Mouse (Mus musculus) myocyte (in vitro differentiated cells): ENCODE measurements around the gene Cntfr. TPM values are rescaled to one million over a fixed set of nuclear protein-coding genes. Genes with fewer than 3 reads are reported as not detected.

Source experiments
- H3K27me3 ChIP-seq: one replicate; pipeline ENCODE4 v1.6.1; 2011; ENCODE audit not compliant: control insufficient read depth, insufficient read depth, insufficient read length
- H3K36me3 ChIP-seq: one replicate; pipeline ENCODE4 v1.6.1; 2011; ENCODE audit not compliant: control insufficient read depth, insufficient read depth
- H3K4me2 ChIP-seq: one replicate; pipeline ENCODE4 v1.6.1; 2011; ENCODE audit warnings: low read depth, control low read depth
- H3K4me3 ChIP-seq: one replicate; pipeline ENCODE4 v1.5.1; 2011; ENCODE audit warnings: mild to moderate bottlenecking, control low read depth, moderate library complexity
- H3K79me2 ChIP-seq: one replicate; pipeline ENCODE4 v1.6.1; 2011; ENCODE audit not compliant: control insufficient read depth, insufficient read depth
- H3ac ChIP-seq: one replicate; pipeline ENCODE4 v1.6.1; 2011; ENCODE audit not compliant: control insufficient read depth, insufficient read length
- CEBPB ChIP-seq: IDR thresholded peaks from 2 replicates; pipeline ENCODE4 v1.6.1; 2011; ENCODE audit warnings: mild to moderate bottlenecking, moderate library complexity; ENCODE audit not compliant: poor library complexity, insufficient read depth, severe bottlenecking
- E2F4 ChIP-seq: IDR thresholded peaks from one replicate; pipeline ENCODE4 v1.6.1; 2011; ENCODE audit warnings: mild to moderate bottlenecking, control low read depth, moderate library complexity; ENCODE audit not compliant: insufficient read depth
- MAX ChIP-seq: IDR thresholded peaks from one replicate; pipeline ENCODE4 v1.6.1; 2011; ENCODE audit warnings: low read depth, mild to moderate bottlenecking, control low read depth
- MYOD1 ChIP-seq, 3 experiments: IDR thresholded peaks; one replicate each; pipeline ENCODE4 v1.6.1; 2011; ENCODE audit warnings: control low read depth in 2 of 3, low read depth in 2 of 3, mild to moderate bottlenecking in 2 of 3, moderate library complexity in 1 of 3; ENCODE audit not compliant: insufficient read length in 2 of 3, control insufficient read depth in 1 of 3
- MYOG ChIP-seq, 3 experiments: IDR thresholded peaks; one replicate each; pipeline ENCODE4 v1.6.1; 2011; ENCODE audit warnings: control low read depth in 2 of 3, low read depth in 2 of 3, mild to moderate bottlenecking in 2 of 3; ENCODE audit not compliant: insufficient read length in 2 of 3, control insufficient read depth in 1 of 3, insufficient read depth in 1 of 3
- POLR2A ChIP-seq: IDR thresholded peaks from one replicate; pipeline ENCODE4 v1.6.1; 2011; ENCODE audit warnings: low read depth, mild to moderate bottlenecking, control low read depth, moderate library complexity; ENCODE audit not compliant: insufficient read length
- POLR2AphosphoS2 ChIP-seq: IDR thresholded peaks from one replicate; pipeline ENCODE4 v1.6.1; 2011; ENCODE audit warnings: low read depth, control low read depth; ENCODE audit not compliant: insufficient read length
- REST ChIP-seq: IDR thresholded peaks from one replicate; pipeline ENCODE4 v1.6.1; 2011; ENCODE audit warnings: mild to moderate bottlenecking, control low read depth, moderate library complexity; ENCODE audit not compliant: insufficient read depth, insufficient read length
- SRF ChIP-seq: IDR thresholded peaks from one replicate; pipeline ENCODE4 v1.6.1; 2011; ENCODE audit warnings: low read depth; ENCODE audit not compliant: control insufficient read depth, insufficient read length
- TCF12 ChIP-seq: IDR thresholded peaks from one replicate; pipeline ENCODE4 v1.6.1; 2011; ENCODE audit warnings: mild to moderate bottlenecking, control low read depth; ENCODE audit not compliant: poor library complexity, insufficient read depth, severe bottlenecking
- TCF3 ChIP-seq: IDR thresholded peaks from one replicate; pipeline ENCODE4 v1.6.1; 2011; ENCODE audit warnings: low read depth, control low read depth; ENCODE audit not compliant: insufficient read length
- USF1 ChIP-seq: IDR thresholded peaks from one replicate; pipeline ENCODE4 v1.6.1; 2011; ENCODE audit warnings: low read depth, mild to moderate bottlenecking, control low read depth, moderate library complexity
- polyA plus RNA-seq: library from polyadenylated mRNA; unstranded; fragments of >200 nt; fragmentation: generic; extraction: Trizol; gene quantifications from one replicate; pipeline ENCODE4 v1.2.1, GENCODE M21; 2012; ENCODE audit warnings: missing spikeins

Gene Cntfr
- polyA plus RNA-seq, 1 experiment, result 0.06 TPM

DNA sequence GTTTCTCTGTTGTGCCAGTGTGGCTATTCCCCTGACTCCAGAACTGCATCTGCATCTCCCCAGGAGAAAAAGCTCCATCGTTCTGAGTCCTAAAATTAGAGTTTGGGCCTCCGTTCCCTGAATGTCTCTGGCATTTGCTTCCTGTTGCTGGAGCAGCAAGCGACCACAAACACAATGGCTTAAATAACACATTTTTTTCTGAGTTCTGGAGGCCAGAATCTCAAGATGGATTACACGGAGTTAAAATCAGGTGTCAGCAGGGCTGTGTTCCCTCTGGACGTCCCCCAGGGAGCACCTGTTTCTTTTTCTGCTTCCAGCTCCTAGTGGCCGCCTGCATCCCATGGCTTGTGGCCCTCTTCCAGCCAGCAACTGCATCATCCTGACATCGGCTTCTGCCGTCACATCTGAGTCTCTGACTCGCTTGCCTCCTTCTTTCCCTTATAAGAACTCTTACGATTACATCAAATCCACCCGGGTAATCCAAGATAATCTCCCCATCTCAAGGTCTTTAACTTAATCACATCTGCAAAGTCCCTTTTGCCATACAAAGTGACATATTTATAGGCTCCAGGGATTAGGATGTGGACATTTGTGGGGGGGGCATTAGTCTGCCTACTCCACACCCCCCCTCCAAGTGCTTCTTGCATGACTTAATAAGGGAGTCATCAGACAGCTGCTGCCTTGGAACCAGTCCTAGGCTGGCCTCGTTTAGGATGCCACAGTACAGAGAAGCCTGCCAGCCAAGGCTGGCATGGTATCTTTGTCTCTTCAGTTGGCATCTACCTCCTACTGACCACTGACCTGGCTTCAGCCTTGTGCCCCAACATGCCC is 77.8 kb downstream of the Cntfr start:
- no peaks in the 10 kb centered on the region for H3K27me3 ChIP-seq

DNA sequence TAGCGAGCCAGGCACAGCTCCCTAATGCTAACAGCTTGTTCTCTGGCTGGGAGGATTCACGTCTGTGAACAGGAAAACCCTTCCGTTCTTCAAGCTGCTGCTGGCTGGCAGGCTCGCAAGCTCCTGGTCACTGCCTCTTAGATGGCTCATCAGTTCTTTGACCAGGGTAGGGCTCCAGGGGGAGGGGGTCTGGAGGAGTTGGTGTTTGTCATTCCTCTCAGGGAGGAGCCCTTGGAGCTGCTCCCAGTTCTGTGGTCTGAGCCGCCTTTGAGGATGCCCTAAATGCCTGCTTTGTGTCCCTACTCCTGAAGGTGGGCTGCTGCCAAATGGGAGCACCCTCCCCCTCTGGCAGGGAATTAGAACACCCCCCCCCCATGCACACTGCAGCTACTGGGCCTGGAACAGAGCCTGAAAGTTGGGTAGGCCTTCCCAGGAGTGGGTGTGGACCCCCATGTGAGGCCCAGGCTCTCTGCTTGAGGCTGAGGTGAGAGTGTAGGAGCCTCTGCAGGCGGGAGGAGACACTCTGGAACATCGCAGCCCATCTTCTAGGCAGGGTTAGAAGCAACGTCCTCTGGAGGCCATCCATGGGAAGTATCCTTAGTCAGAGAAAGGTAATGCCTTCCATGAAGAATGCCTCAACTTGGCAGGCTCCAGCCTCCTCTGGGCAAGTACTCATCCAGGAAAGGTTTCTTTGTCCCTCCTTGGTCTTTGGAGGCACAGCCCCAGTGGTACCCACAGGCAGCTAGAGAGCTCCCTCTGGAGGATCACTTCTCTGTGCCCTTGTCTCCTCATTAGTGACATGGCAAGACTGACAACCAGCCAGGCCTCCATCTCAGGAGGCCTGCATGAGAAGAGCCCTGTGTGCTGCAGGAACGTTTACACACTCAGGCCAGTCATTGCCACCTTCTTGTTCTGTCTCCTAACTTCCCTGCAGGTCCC is 81.0 kb downstream of the Cntfr start:
- H3K27me3 ChIP-seq, result no peaks in the 10 kb centered on the region
- H3K4me3 ChIP-seq, result no peak overlapping the region
- no peaks in the 10 kb centered on the region for H3K79me2 ChIP-seq
- no peaks in the 10 kb centered on the region for H3K36me3 ChIP-seq
- H3ac ChIP-seq, result no peak overlapping the region
- no peak overlapping the region for H3K4me2 ChIP-seq
- TF ChIP-seq POLR2AphosphoS2 (no peak), TCF12 (no peak), REST (no peak), MAX (no peak), SRF (no peak), TCF3 (no peak), POLR2A (no peak), E2F4 (no peak), MYOD1 (IDR thresholded peaks at IDR 0.05; ENCODE audit: control insufficient read depth in 1 of 3, insufficient read length in 2 of 3, low read depth in 2 of 3) (no peak), CEBPB (no peak), MYOG (IDR thresholded peaks at IDR 0.05; ENCODE audit: control insufficient read depth in 1 of 3, insufficient read depth in 1 of 3, insufficient read length in 2 of 3, low read depth in 2 of 3) (no peak), USF1 (no peak)

More for the DNA sequence above, 77.8 kb downstream of the Cntfr start:
- Histone ChIP-seq H3ac (no peak overlapping the region), H3K79me2 (no peaks in the 10 kb centered on the region), H3K4me3 (no peak overlapping the region), H3K4me2 (peak overlapping the region; percentile 27), H3K36me3 (no peaks in the 10 kb centered on the region)
- TF ChIP-seq E2F4, result no peak
- TF ChIP-seq TCF12, result peak; percentile 65
- TF ChIP-seq MYOD1 (IDR thresholded peaks at IDR 0.05; ENCODE audit: control insufficient read depth in 1 of 3, insufficient read length in 2 of 3, low read depth in 2 of 3), result peak; percentile 28 to 81 (median 70)
- peak; percentile 81 for TF ChIP-seq SRF
- TF ChIP-seq MAX, result no peak
- peak; percentile 20 to 75 (median 72) for TF ChIP-seq MYOG (IDR thresholded peaks at IDR 0.05; ENCODE audit: control insufficient read depth in 1 of 3, insufficient read depth in 1 of 3, insufficient read length in 2 of 3, low read depth in 2 of 3)

DNA sequence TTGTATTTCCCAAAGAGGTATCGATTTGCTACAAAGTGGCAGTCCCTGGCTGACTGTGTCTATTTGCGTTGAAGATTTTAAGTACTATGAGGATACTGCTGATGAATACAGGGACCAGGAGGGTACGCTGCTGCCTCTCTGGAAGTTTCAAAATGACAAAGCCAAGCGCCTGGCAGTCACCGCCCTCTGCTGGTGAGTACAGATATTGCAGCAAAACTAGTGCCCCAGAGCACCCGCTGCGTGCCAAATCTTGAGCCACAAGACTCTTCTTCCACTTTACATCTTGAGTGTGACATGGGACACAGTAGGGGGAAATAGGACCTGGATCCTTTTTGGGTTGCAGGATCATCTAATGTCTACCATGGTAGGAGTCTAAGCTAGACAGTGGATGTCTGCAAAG is 82.7 kb downstream of the Cntfr start:
- Histone ChIP-seq H3K79me2 (no peaks in the 10 kb centered on the region), H3K27me3 (no peaks in the 10 kb centered on the region), H3K4me2 (no peak overlapping the region), H3K4me3 (no peak overlapping the region), H3K36me3 (no peaks in the 10 kb centered on the region), H3ac (no peak overlapping the region)
- TF ChIP-seq MYOD1 (IDR thresholded peaks at IDR 0.05; ENCODE audit: control insufficient read depth in 1 of 3, insufficient read length in 2 of 3, low read depth in 2 of 3), result no peak
- no peak for TF ChIP-seq USF1
- TF ChIP-seq TCF3, result no peak
- no peak for TF ChIP-seq MAX
- no peak for TF ChIP-seq SRF
- no peak for TF ChIP-seq POLR2A
- no peak for TF ChIP-seq CEBPB
- no peak for TF ChIP-seq POLR2AphosphoS2
- TF ChIP-seq MYOG (IDR thresholded peaks at IDR 0.05; ENCODE audit: control insufficient read depth in 1 of 3, insufficient read depth in 1 of 3, insufficient read length in 2 of 3, low read depth in 2 of 3), result no peak
- TF ChIP-seq REST, result no peak
- TF ChIP-seq TCF12, result no peak
- no peak for TF ChIP-seq E2F4

DNA sequence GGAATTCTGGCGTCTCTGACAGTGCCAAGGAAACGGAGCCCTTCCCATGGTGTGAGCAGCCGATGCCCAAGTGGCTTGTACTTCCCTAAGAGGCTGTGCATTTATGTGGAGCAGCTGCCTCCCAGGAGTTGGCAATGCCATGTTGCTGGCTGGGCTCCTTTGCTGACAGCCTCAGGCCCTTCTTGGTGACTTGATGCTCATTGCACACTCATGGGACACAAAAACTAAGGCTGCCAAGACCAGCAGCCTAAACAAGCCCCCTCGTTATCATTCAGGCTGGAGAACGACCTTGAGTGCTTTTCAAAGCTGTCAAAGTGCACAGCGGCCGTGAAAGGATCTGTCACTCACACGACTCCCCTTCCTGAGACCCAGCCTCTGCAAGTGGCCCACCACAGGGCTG is 84.7 kb downstream of the Cntfr start:
- TF ChIP-seq E2F4 (no peak), POLR2A (no peak), REST (no peak), POLR2AphosphoS2 (no peak), MAX (no peak), CEBPB (no peak), USF1 (no peak), MYOD1 (IDR thresholded peaks at IDR 0.05; ENCODE audit: control insufficient read depth in 1 of 3, insufficient read length in 2 of 3, low read depth in 2 of 3) (no peak)
- Histone ChIP-seq H3K36me3 (no peaks in the 10 kb centered on the region), H3ac (no peak overlapping the region), H3K79me2 (no peaks in the 10 kb centered on the region), H3K4me2 (no peak overlapping the region), H3K27me3 (no peaks in the 10 kb centered on the region), H3K4me3 (no peak overlapping the region)
